Mouse (Mus musculus) CH12.LX (cell line): ENCODE data around the gene Myzap. TPM values are rescaled to one million over a fixed set of nuclear protein-coding genes. Genes with fewer than 3 reads are reported as not detected.

Source experiments
- DNase-seq: peaks from one replicate; pipeline ENCODE4 v3.0.0-alpha.2; 2013; ENCODE audit errors: extremely low read depth
- H3K27ac ChIP-seq: 2 replicates; pipeline ENCODE4 v1.5.1; 2012; ENCODE audit warnings: low read depth, mild to moderate bottlenecking, control low read depth, moderate library complexity; ENCODE audit not compliant: insufficient read depth
- H3K27me3 ChIP-seq: replicated peaks from 2 replicates; pipeline ENCODE3; 2012; ENCODE audit warnings: inconsistent platforms
- H3K36me3 ChIP-seq, 2 experiments: replicated peaks in 1 of 2; 2 replicates each; pipeline versions ENCODE3 to v1.6.1; 2012; ENCODE audit warnings: inconsistent platforms in 1 of 2, low read length in 1 of 2, mild to moderate bottlenecking in 1 of 2, mixed read lengths in 1 of 2, moderate library complexity in 1 of 2; ENCODE audit not compliant: control insufficient read depth in 1 of 2, insufficient read depth in 1 of 2
- H3K4me1 ChIP-seq, 2 experiments: 2 replicates each; pipeline ENCODE4 v1.6.1; 2012; ENCODE audit warnings: inconsistent platforms in 1 of 2, moderate library complexity in 1 of 2; ENCODE audit not compliant: insufficient read depth in 2 of 2, control insufficient read depth in 1 of 2
- H3K4me2 ChIP-seq: 2 replicates; pipeline ENCODE4 v1.6.1; 2012; ENCODE audit warnings: low read depth, mild to moderate bottlenecking, control low read depth; ENCODE audit not compliant: poor library complexity, insufficient read depth, severe bottlenecking
- H3K4me3 ChIP-seq, 3 experiments: fragments of 150-350 bp in 1 of 3; sonication (generic) in 1 of 3; replicated peaks in 1 of 3; 2 replicates each; pipeline versions ENCODE3 to v1.5.1; 2011 to 2012; ENCODE audit warnings: low read depth in 2 of 3, low read length in 2 of 3, mild to moderate bottlenecking in 2 of 3, moderate library complexity in 2 of 3, control low read depth in 1 of 3, improper control_type of control experiment in 1 of 3, inconsistent platforms in 1 of 3, mixed read lengths in 1 of 3; ENCODE audit not compliant: poor library complexity in 1 of 3
- H3K79me2 ChIP-seq: replicated peaks from 2 replicates; pipeline ENCODE4 v1.6.1; 2012; ENCODE audit warnings: mild to moderate bottlenecking, moderate library complexity; ENCODE audit not compliant: control insufficient read depth, poor library complexity, insufficient read depth, severe bottlenecking; ENCODE audit errors: extremely low read depth
- H3K9ac ChIP-seq: 2 replicates; pipeline ENCODE4 v1.6.1; 2012; ENCODE audit warnings: low read depth, mild to moderate bottlenecking, control low read depth, moderate library complexity; ENCODE audit not compliant: insufficient read depth
- H3K9me3 ChIP-seq: replicated peaks from 2 replicates; pipeline ENCODE3; 2012; ENCODE audit warnings: low read length, inconsistent platforms, mixed read lengths
- BHLHE40 ChIP-seq: IDR thresholded peaks from 2 replicates; pipeline ENCODE4 v1.6.1; 2011; ENCODE audit warnings: mild to moderate bottlenecking, low read depth, low read length, improper control_type of control experiment
- EP300 ChIP-seq: IDR thresholded peaks from 2 replicates; pipeline ENCODE4 v1.6.1; 2011; ENCODE audit warnings: low read length, improper control_type of control experiment
- ETS1 ChIP-seq: conservative IDR thresholded peaks from 2 replicates; pipeline ENCODE4 v1.6.1; 2012; ENCODE audit warnings: low read depth, mild to moderate bottlenecking, inconsistent platforms, low read length, improper control_type of control experiment, moderate library complexity
- HCFC1 ChIP-seq: IDR thresholded peaks from 2 replicates; pipeline ENCODE4 v1.6.1; 2012; ENCODE audit warnings: low read depth, mild to moderate bottlenecking, inconsistent platforms, low read length, improper control_type of control experiment
- MEF2A ChIP-seq: IDR thresholded peaks from 2 replicates; pipeline ENCODE4 v1.6.1; 2014; ENCODE audit warnings: low read depth, mild to moderate bottlenecking, inconsistent platforms, low read length, improper control_type of control experiment, borderline replicate concordance
- NRF1 ChIP-seq: IDR thresholded peaks from 2 replicates; pipeline ENCODE4 v1.6.1; 2014; ENCODE audit warnings: low read depth, mild to moderate bottlenecking, inconsistent platforms, low read length, improper control_type of control experiment, moderate library complexity
- SMC3 ChIP-seq: IDR thresholded peaks from 2 replicates; pipeline ENCODE4 v1.6.1; 2011; ENCODE audit warnings: low read depth, low read length, improper control_type of control experiment
- USF2 ChIP-seq: conservative IDR thresholded peaks from 2 replicates; pipeline ENCODE4 v1.6.1; 2011; ENCODE audit warnings: low read depth, low read length, improper control_type of control experiment
- ZC3H11A ChIP-seq: IDR thresholded peaks from 2 replicates; pipeline ENCODE4 v1.6.1; 2012; ENCODE audit warnings: low read depth, mild to moderate bottlenecking, inconsistent platforms, low read length, improper control_type of control experiment
- ZKSCAN1 ChIP-seq: IDR thresholded peaks from 2 replicates; pipeline ENCODE4 v1.6.1; 2012; ENCODE audit warnings: low read depth, inconsistent platforms, low read length, improper control_type of control experiment, borderline replicate concordance
- ZNF384 ChIP-seq: IDR thresholded peaks from 2 replicates; pipeline ENCODE4 v1.6.1; 2012; ENCODE audit warnings: low read depth, low read length, improper control_type of control experiment, inconsistent platforms
- dilution Hi-C: fragments of 300-500 bp; cut with MboI; formaldehyde crosslinking; loops from 2 replicates; pipeline ENCODE4 v1.14.3; 2020; ENCODE audit warnings: low sequenced_read_pairs; ENCODE audit not compliant: extremely low pct_unique_long_range_greater_than_20kb, extremely low pct_ligation_motif_present
- in situ Hi-C: fragments of 300-500 bp; cut with MboI; formaldehyde crosslinking; loops from 3 replicates; pipeline ENCODE4 v1.14.3; 2019; ENCODE audit warnings: low sequenced_read_pairs, low pct_ligation_motif_present, low pct_unique_long_range_greater_than_20kb, mixed read lengths
- polyA plus RNA-seq: library from polyadenylated mRNA; unstranded; fragments of >175 nt; gene quantifications from 2 replicates; pipeline ENCODE4 v1.2.1, GENCODE M21; 2012; ENCODE audit warnings: low read depth; ENCODE audit not compliant: insufficient read length
- total RNA-seq, 2 experiments: library from RNA; depleted of rRNA; stranded (reverse); fragments of 300-350 nt in 1 of 2; fragments of >200 nt in 1 of 2; gene quantifications; 2 replicates each; pipeline ENCODE4 v1.2.3; 2012 to 2014

Myzap gene
- total and polyA plus RNA-seq, 3 experiments, result 2.9 to 7.5 (median 6.2) TPM

DNA sequence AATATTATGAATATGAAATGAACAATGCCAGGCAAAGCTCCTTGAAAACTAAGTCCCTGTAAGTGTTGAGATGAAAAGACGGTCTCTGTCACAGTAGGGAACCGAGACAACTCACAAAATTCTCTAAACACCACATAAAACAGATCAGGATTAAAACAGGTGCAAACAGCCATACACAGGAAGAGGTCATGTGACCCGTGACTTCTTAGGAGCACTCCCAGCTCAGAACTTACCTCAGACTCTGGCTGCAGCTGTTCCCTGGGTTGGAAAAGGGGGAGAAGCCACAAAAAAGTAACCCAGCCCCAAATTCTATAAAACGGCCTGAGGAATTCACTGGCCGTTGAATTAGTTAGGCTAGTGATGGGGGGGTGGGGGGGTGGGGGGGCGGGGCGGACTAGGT, 22.0 kb downstream of the Myzap start:
- TF ChIP-seq NRF1, result no peak
- no peak for TF ChIP-seq BHLHE40
- no peak for TF ChIP-seq ZNF384
- no peak for TF ChIP-seq SMC3
- TF ChIP-seq ETS1, result no peak
- TF ChIP-seq MEF2A, result no peak
- TF ChIP-seq, all 38 proteins: peak for 0
- DNase-seq, result no peak
- Histone ChIP-seq H3K27me3 (no peaks in the 10 kb centered on the region), H3K27ac (no peak overlapping the region), H3K4me2 (no peak overlapping the region), H3K79me2 (no peaks in the 10 kb centered on the region), H3K4me3 (no peak overlapping the region), H3K9ac (no peak overlapping the region), H3K4me1 (peaks cover 2 to 30% of the 10 kb centered on the region in 2 experiments; a peak in 2 of 4 replicates), H3K9me3 (no peaks in the 10 kb centered on the region), H3K36me3 (peaks cover 0 to 19% of the 10 kb centered on the region in 2 experiments)
- in situ Hi-C loops (no loop called here), dilution Hi-C loops (no loop called here)

DNA sequence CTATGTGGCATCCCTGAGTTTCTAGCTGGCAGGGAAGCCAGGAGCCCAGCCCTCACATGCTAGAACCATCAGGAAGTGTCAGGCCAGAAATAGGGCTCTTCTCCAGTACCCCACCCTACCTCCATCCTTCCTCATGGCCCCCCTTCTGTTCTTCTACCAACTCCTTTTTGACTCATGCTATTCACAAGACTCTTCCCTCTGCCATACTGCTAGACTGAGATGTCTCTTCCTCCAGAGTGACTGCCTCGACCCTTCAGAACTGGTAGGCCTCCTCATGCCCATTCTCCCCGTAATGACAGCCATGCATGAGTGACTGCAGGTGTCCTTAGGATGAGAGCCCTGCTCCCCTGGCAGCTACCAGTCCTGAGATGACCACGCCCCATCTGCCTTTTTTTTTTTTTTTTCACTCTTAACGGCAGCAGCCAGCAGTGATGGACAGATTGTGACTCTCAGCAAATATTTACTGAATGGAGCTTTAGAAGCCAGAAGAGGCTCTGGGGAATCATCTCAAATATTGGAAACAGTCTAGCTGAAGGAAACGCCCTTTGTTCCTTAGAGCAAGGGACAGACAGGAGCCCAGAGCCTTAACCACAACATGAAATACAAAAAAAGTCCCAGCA, 23.7 kb downstream of the Myzap start:
- no peaks in the 10 kb centered on the region for H3K9me3 ChIP-seq

DNA sequence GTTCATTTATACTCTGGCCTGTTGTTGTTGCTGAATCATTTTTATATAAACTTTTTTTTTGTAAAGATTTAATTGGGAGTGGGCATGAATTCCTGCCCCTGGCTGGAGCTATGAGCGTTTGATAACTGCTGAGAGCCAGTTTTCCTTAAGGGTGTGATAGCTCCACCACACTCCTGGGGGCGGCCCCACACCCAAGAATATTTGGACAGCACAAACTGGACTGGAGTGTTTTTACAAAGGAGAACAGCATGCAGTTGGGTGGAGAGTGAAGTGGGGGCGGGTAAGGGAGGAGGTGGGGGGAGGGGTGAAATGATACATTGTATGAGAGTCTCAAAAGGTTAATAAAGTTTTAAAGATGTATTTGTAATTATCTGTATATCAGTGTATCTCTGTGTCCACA, 24.8 kb downstream of the Myzap start:
- dilution Hi-C loops, result no loop called here
- H3K4me2 ChIP-seq, result no peak overlapping the region
- no peak overlapping the region for H3K9ac ChIP-seq
- H3K36me3 ChIP-seq, result peaks cover 0 to 8% of the 10 kb centered on the region in 2 experiments
- TF ChIP-seq HCFC1 (no peak), ZC3H11A (no peak), EP300 (no peak), USF2 (no peak)
- TF ChIP-seq, all 38 proteins: peak for 0
- H3K4me1 ChIP-seq, result peaks cover 2 to 45% of the 10 kb centered on the region in 2 experiments; a peak in 2 of 4 replicates
- in situ Hi-C loops, result no loop called here
- H3K9me3 ChIP-seq, result no peaks in the 10 kb centered on the region
- H3K4me3 ChIP-seq, result no peak overlapping the region
- no peaks in the 10 kb centered on the region for H3K79me2 ChIP-seq
- no peak overlapping the region for H3K27ac ChIP-seq
- H3K27me3 ChIP-seq, result no peaks in the 10 kb centered on the region
- no peak for DNase-seq

More for the DNA sequence above, 23.7 kb downstream of the Myzap start:
- Histone ChIP-seq H3K4me1 (peaks cover 2 to 41% of the 10 kb centered on the region in 2 experiments; a peak in 2 of 4 replicates), H3K9ac (no peak overlapping the region), H3K27ac (no peak overlapping the region), H3K4me2 (no peak overlapping the region), H3K79me2 (no peaks in the 10 kb centered on the region), H3K27me3 (no peaks in the 10 kb centered on the region), H3K36me3 (peaks cover 0 to 6% of the 10 kb centered on the region in 2 experiments), H3K4me3 (no peak overlapping the region)
- DNase-seq, result no peak
- dilution Hi-C loops, result no loop called here
- peak; percentile 88 for TF ChIP-seq ZNF384
- TF ChIP-seq ZKSCAN1, result no peak
- in situ Hi-C loops, result no loop called here
